Mouse (Mus musculus) bone marrow, adult 2 months (tissue): ENCODE measurements around the gene Agps. TPM values are rescaled to one million over a fixed set of nuclear protein-coding genes. Genes with fewer than 3 reads are reported as not detected.

Experiments
- H3K27ac ChIP-seq: fragments of 200-500 bp; 2 replicates; pipeline ENCODE4 v1.5.1; 2012; ENCODE audit warnings: low read depth, mild to moderate bottlenecking, control low read depth, inconsistent platforms, low read length; ENCODE audit not compliant: control insufficient read depth, poor library complexity, insufficient read depth
- H3K4me1 ChIP-seq: fragments of 200-500 bp; 2 replicates; pipeline ENCODE4 v1.6.1; 2011; ENCODE audit warnings: low read length; ENCODE audit not compliant: control insufficient read depth, insufficient read depth
- H3K4me3 ChIP-seq: fragments of 200-500 bp; replicated peaks from 2 replicates; pipeline ENCODE3; 2011; ENCODE audit warnings: mild to moderate bottlenecking, low read depth, low read length, control low read depth; ENCODE audit not compliant: control insufficient read depth
- CTCF ChIP-seq: fragments of 200-500 bp; IDR thresholded peaks from 2 replicates; pipeline ENCODE4 v1.5.1; 2011; ENCODE audit warnings: low read length, control low read depth; ENCODE audit not compliant: control insufficient read depth, insufficient read depth
- POLR2A ChIP-seq: fragments of 200-500 bp; IDR thresholded peaks from 2 replicates; pipeline ENCODE4 v1.6.1; 2011; ENCODE audit warnings: low read depth, mild to moderate bottlenecking, control low read depth, low read length, borderline replicate concordance; ENCODE audit not compliant: control insufficient read depth
- WGBS: fragments of 180-500 bp; shearing (Covaris S2); methylation state at CpG from one replicate; pipeline ENCODE4 v1.1.7; 2018; 5-methylcytosine and 5-hydroxymethylcytosine counted together
- polyA plus RNA-seq: library from polyadenylated mRNA; stranded (reverse); fragments of >200 nt; gene quantifications from 2 replicates; pipeline ENCODE4 v1.2.4, GENCODE M21; 2011; ENCODE audit warnings: low replicate concordance; ENCODE audit not compliant: missing spikeins, insufficient read depth, insufficient read length

Gene Agps
- polyA plus RNA-seq, 1 experiment = 14.3 TPM

DNA sequence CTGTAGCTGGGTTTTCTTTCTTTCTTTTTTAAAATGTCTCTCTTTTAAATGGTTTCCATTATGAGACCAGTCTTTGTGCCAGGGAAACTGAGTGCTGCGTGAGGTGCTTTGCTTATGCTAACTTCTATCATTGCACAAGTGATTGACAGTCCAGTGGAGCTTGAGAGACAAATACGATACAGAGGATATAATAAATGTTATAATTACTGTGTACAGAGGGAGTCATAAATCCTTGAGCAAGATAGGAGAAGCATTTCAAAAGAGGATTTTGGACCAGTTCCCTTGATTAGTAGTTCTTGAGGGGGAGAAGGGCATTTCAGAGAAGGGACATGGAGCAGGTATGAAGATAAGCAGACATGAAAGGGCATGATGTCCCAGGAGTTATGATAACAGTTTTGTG, 10.3 kb downstream of the Agps start:
- 63% methylated on average over 2 of the region's 2 CpGs for WGBS
- TF ChIP-seq POLR2A = no peak
- TF ChIP-seq CTCF = no peak
- H3K4me3 ChIP-seq = no peak overlapping the region
- no peak overlapping the region for H3K27ac ChIP-seq
- H3K4me1 ChIP-seq = peaks cover 3% of the 10 kb centered on the region; the same call in 1 of the 2 replicates

DNA sequence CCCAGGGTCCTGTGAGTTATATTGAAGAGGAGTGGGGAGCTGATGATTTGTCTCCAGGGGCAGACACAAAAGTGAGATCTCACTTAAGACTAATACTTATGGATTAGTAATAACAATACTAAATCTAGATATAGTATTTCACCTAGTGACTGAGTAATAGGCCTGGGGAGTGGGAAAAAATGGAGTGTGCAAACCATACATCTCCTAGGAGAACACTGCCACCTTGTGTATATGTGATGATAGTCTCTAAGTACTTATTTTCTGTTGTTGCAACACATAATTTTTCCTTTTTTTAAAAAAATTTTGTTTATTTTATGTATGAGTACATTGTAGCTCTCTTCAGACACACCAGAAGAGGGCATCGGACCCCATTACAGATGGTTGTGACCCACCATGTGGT, 15.7 kb downstream of the Agps start:
- Histone ChIP-seq H3K4me1 (peaks cover 2% of the 10 kb centered on the region; the same call in 1 of the 2 replicates), H3K4me3 (no peak overlapping the region), H3K27ac (no peak overlapping the region)
- no peak for TF ChIP-seq POLR2A
- no peak for TF ChIP-seq CTCF
- WGBS = 83% methylated on average over 1 of the region's 1 CpGs

GRCm38 (mm10) chr2:75852483-75852882, 20.5 kb downstream of the Agps start:
- TF ChIP-seq POLR2A = no peak
- no peak for TF ChIP-seq CTCF
- 68% methylated on average over 2 of the region's 2 CpGs for WGBS
- Histone ChIP-seq H3K4me1 (no peaks in the 10 kb centered on the region), H3K27ac (no peak overlapping the region), H3K4me3 (no peak overlapping the region)

DNA sequence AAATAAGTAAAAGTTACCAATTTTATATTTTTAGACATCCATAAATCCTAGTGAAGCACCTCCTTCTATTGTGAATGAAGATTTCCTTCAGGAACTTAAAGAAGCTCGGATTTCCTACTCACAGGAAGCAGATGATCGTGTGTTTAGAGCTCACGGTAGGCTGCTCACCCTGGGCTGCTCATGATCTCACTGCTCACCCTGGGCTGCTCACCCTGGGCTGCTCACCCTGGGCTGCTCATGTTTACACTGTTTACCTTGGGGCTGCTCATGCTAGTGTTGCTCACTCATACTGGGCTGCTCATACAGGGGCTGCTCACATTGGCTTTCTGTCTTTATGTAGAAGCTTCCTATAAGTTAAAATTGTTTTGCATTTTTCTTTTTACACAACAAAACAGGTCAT, 22.2 kb downstream of the Agps start:
- no peak overlapping the region for H3K4me3 ChIP-seq
- no peak overlapping the region for H3K27ac ChIP-seq
- WGBS = 62% methylated on average over 3 of the region's 3 CpGs
- TF ChIP-seq POLR2A (no peak), CTCF (no peak)
- H3K4me1 ChIP-seq = no peaks in the 10 kb centered on the region

DNA sequence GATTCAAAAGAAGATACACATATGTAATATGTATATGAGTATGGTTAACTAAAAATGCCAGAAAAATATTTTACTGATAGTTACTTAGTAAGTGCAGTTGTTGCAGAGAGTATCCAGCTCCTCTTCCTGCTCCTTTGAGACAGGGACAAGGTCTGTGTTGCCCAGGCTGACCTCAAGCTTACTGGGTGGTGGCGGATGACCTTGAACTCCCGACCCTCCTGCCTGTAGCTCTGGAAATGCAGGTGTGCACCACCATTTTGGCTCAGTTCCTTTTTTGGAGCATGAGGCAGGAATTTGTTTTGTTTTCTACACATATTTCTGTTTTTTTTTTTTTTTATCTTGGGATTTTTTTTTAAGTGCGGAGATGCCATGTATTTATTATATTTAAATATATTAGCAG, 29.1 kb downstream of the Agps start:
- Histone ChIP-seq H3K27ac (no peak overlapping the region), H3K4me3 (no peak overlapping the region), H3K4me1 (no peaks in the 10 kb centered on the region)
- WGBS = 89% methylated on average over 3 of the region's 3 CpGs
- TF ChIP-seq POLR2A (no peak), CTCF (no peak)

- TF ChIP-seq CTCF (no peak), POLR2A (no peak)
These were observed 37.6 kb downstream of the Agps start for GRCm38 (mm10) chr2:75869604-75870003.

GRCm38 (mm10) chr2:75874008-75874559, 42.1 kb downstream of the Agps start:
- Histone ChIP-seq H3K4me1 (no peaks in the 10 kb centered on the region), H3K27ac (no peak overlapping the region), H3K4me3 (no peak overlapping the region)
- TF ChIP-seq CTCF (no peak), POLR2A (no peak)
- 87% methylated on average over 3 of the region's 3 CpGs for WGBS

More at GRCm38 (mm10) chr2:75869604-75870003, 37.6 kb downstream of the Agps start:
- 86% methylated on average over 2 of the region's 2 CpGs for WGBS
- Histone ChIP-seq H3K4me3 (no peak overlapping the region), H3K4me1 (no peaks in the 10 kb centered on the region), H3K27ac (no peak overlapping the region)

DNA sequence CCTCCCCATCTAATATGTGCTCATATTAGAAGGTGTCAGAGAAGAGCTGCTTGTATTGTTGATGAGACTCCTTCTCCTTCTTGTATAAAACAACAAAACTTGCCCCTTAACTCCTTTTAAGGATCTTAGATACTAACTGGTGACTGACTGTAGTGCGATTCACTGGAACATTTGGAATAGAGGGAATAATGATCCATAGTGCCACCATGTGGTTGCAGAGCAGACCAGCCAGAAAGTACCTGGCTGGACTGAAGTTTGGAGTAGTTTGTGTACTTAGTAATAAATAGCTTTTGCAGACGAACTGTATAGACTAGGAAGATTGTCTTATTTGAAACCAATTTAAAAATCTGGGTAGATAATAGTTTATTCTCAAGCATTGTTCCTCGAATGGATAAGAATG, 47.8 kb downstream of the Agps start:
- Histone ChIP-seq H3K4me1 (no peaks in the 10 kb centered on the region), H3K27ac (no peak overlapping the region), H3K4me3 (no peak overlapping the region)
- WGBS = 74% methylated on average over 3 of the region's 3 CpGs
- TF ChIP-seq CTCF (no peak), POLR2A (no peak)

DNA sequence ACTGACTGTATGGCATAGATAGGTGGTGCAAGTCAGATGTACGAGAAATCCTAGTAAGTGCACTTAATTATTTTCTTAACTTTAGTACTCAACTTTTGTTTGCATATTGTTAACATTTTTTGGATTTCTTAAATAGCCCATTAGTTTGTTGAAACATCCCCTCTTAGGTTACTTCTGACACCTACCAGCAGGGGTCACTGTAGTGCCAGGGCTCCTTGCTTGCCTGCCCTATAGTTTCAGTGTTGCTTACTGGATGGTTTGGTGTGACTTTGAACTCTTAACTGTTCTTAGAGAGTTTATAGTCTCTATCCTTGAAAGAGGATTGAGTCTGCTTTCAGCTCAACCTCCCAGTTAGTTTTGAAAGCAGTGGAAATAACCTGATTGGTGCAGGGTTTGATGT, 51.6 kb downstream of the Agps start:
- WGBS = 75% methylated on average over 1 of the region's 1 CpGs
- TF ChIP-seq CTCF = peak; percentile 86
- no peak for TF ChIP-seq POLR2A
- Histone ChIP-seq H3K4me3 (no peak overlapping the region), H3K27ac (no peak overlapping the region), H3K4me1 (no peaks in the 10 kb centered on the region)
